Mouse (Mus musculus) cortical plate, adult 2 months (tissue): ENCODE measurements around the gene Wwc1.

Experiments used
- CTCF ChIP-seq: fragments of 200-500 bp; IDR thresholded peaks from 2 replicates; pipeline ENCODE4 v1.5.1; 2011; ENCODE audit warnings: mild to moderate bottlenecking, control low read depth, low read length; ENCODE audit not compliant: insufficient read depth; ENCODE audit errors: extremely low read depth
- POLR2A ChIP-seq: fragments of 200-500 bp; IDR thresholded peaks from 2 replicates; pipeline ENCODE4 v1.6.1; 2011; ENCODE audit warnings: mild to moderate bottlenecking, low read length, control low read depth; ENCODE audit not compliant: insufficient read depth; ENCODE audit errors: extremely low read depth

DNA sequence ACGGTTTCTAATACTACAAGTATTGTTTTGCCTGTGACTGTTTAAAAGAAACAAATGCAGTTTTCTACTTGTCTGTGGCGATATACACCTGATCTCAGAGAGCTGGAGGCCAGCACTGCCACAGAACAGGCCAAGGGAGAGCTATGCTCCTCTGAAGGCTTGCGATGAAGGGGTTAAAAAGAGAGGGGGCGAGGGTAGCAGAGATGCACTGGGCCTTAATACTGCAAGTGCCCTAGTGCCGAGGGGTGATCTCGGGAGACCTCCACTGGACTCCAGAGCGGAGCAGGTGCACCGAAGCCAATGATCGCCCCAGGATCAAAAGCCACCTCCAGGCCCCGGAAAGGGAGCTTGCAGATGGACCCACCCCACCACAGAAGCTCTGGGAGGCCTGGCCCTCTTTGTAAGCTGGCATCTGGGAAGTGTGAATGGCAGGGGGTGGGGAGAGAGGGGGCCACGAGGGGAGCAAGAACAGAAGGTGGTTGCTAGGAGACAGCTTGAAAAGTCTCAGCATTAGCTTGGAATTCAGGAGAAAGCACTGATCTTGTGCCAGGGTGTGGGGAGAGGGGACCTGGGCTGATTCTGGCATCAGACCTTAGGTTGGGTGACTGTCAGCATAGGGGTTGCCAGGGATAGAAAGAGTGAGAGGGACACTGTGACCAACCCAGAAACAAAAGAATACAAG, 123.8 kb downstream of the Wwc1 start:
- TF ChIP-seq CTCF (no peak), POLR2A (no peak)
